Mouse (Mus musculus) spleen, adult 2 months (tissue): ENCODE data around the gene Gm45208. TPM values are rescaled to one million over a fixed set of nuclear protein-coding genes. Genes with fewer than 3 reads are reported as not detected.

Experiments
- DNase-seq, 2 experiments: peaks; one replicate each; pipeline versions ENCODE4 v3.0.0 to v3.0.0-alpha.2; 2012 to 2021; ENCODE audit warnings: low spot score in 2 of 2, low read depth in 1 of 2
- H3K27ac ChIP-seq: fragments of 200-500 bp; 2 replicates; pipeline ENCODE4 v1.5.1; 2012; ENCODE audit warnings: low read length, inconsistent platforms; ENCODE audit not compliant: insufficient read depth
- H3K27me3 ChIP-seq: fragments of 200-500 bp; 2 replicates; pipeline ENCODE4 v1.6.1; 2012; ENCODE audit warnings: mild to moderate bottlenecking, moderate library complexity, low read length, inconsistent platforms; ENCODE audit not compliant: control insufficient read depth, insufficient read depth
- H3K36me3 ChIP-seq: fragments of 200-500 bp; 2 replicates; pipeline ENCODE4 v1.6.1; 2012; ENCODE audit warnings: mild to moderate bottlenecking, low read length, inconsistent platforms; ENCODE audit not compliant: control insufficient read depth, insufficient read depth
- H3K4me1 ChIP-seq: fragments of 200-500 bp; 2 replicates; pipeline ENCODE4 v1.6.1; 2011; ENCODE audit warnings: inconsistent platforms; ENCODE audit not compliant: control insufficient read depth, insufficient read depth, insufficient read length
- H3K4me3 ChIP-seq: fragments of 200-500 bp; 2 replicates; pipeline ENCODE4 v1.5.1; 2011; ENCODE audit warnings: mild to moderate bottlenecking, inconsistent platforms; ENCODE audit not compliant: insufficient read depth, insufficient read length; ENCODE audit errors: extremely low read depth
- CTCF ChIP-seq: fragments of 200-500 bp; IDR thresholded peaks from 2 replicates; pipeline ENCODE4 v1.5.1; 2011; ENCODE audit warnings: mild to moderate bottlenecking, inconsistent platforms; ENCODE audit not compliant: insufficient read depth, insufficient read length, insufficient replicate concordance; ENCODE audit errors: extremely low read depth
- POLR2A ChIP-seq: fragments of 200-500 bp; IDR thresholded peaks from 2 replicates; pipeline ENCODE4 v1.6.1; 2011; ENCODE audit warnings: low read depth, low read length, inconsistent platforms
- WGBS: fragments of 180-500 bp; shearing (Covaris S2); methylation state at CpG from one replicate; pipeline ENCODE4 v1.1.7; 2018; 5-methylcytosine and 5-hydroxymethylcytosine counted together
- polyA plus RNA-seq: library from polyadenylated mRNA; depleted of rRNA; stranded (reverse); fragments of >200 nt; gene quantifications from 2 replicates; pipeline ENCODE4 v1.2.3, GENCODE M21; 2012; rRNA removed

Gm45208 gene
- polyA plus RNA-seq, result 0.13 and 0.75 TPM in 2 replicates

- 21% methylated on average over 22 of the region's 22 CpGs for WGBS
- Histone ChIP-seq H3K27ac (peak within 1 kb of the TSS; percentile 89), H3K4me1 (no peaks in the 10 kb centered on the region), H3K36me3 (peaks cover 5% of the 10 kb centered on the region), H3K4me3 (peak within 1 kb of the TSS; percentile 89), H3K27me3 (no peaks in the 10 kb centered on the region)
- no peak for TF ChIP-seq CTCF
- TF ChIP-seq POLR2A, result no peak; the same call in 1 of the 2 replicates
- DNase-seq, result peak; percentile 66 to 72
These were observed at the start of gene Gm45208 for GRCm38 (mm10) chrX:7721514-7722281. Gm45208 (plus strand) TSS chrX:7722245.

GRCm38 (mm10) chrX:7672739-7673138 lies 49.3 kb upstream of the Gm45208 start:
- TF ChIP-seq POLR2A, result no peak
- TF ChIP-seq CTCF, result no peak
- Histone ChIP-seq H3K27me3 (no peaks in the 10 kb centered on the region), H3K36me3 (no peaks in the 10 kb centered on the region; the same call in 1 of the 2 replicates), H3K27ac (peak overlapping the region; percentile 47; the same call in 1 of the 2 replicates), H3K4me1 (peaks cover 7% of the 10 kb centered on the region; the same call in 1 of the 2 replicates), H3K4me3 (no peak overlapping the region)
- no peak for DNase-seq
- WGBS, result 46% methylated on average over 6 of the region's 6 CpGs

GRCm38 (mm10) chrX:7673578-7674281 lies 48.3 kb upstream of the Gm45208 start:
- Histone ChIP-seq H3K4me1 (peaks cover 7% of the 10 kb centered on the region; the same call in 1 of the 2 replicates), H3K27me3 (no peaks in the 10 kb centered on the region), H3K36me3 (no peaks in the 10 kb centered on the region; the same call in 1 of the 2 replicates), H3K4me3 (peak overlapping the region; percentile 55), H3K27ac (peak overlapping the region; percentile 60)
- WGBS, result 28% methylated on average over 12 of the region's 12 CpGs
- no peak for TF ChIP-seq POLR2A
- no peak for TF ChIP-seq CTCF
- DNase-seq, result peak in 1 of 2 experiments; percentile 58

- 39% methylated on average over 28 of the region's 28 CpGs for WGBS
- peaks cover 7% of the 10 kb centered on the region; the same call in 1 of the 2 replicates for H3K4me1 ChIP-seq
- no peaks in the 10 kb centered on the region for H3K27me3 ChIP-seq
- peak in 1 of 2 experiments; percentile 15 for DNase-seq
- no peaks in the 10 kb centered on the region for H3K36me3 ChIP-seq
- TF ChIP-seq POLR2A (no peak), CTCF (no peak)
- H3K27ac ChIP-seq, result peak overlapping the region; percentile 60
- peak overlapping the region; percentile 55 for H3K4me3 ChIP-seq
These were observed 47.6 kb upstream of the Gm45208 start for GRCm38 (mm10) chrX:7674284-7675000.

- no peak for DNase-seq
- TF ChIP-seq POLR2A, result no peak
- no peak for TF ChIP-seq CTCF
- no peaks in the 10 kb centered on the region for H3K36me3 ChIP-seq
- peaks cover 7% of the 10 kb centered on the region; the same call in 1 of the 2 replicates for H3K4me1 ChIP-seq
- peak overlapping the region; percentile 28; the same call in 1 of the 2 replicates for H3K27ac ChIP-seq
- H3K27me3 ChIP-seq, result no peaks in the 10 kb centered on the region
- WGBS, result 31% methylated on average over 10 of the region's 10 CpGs
- H3K4me3 ChIP-seq, result peak overlapping the region; percentile 55; the same call in 1 of the 2 replicates
These were observed 47.1 kb upstream of the Gm45208 start for GRCm38 (mm10) chrX:7675001-7675380.

GRCm38 (mm10) chrX:7678986-7679385 lies 43.1 kb upstream of the Gm45208 start:
- Histone ChIP-seq H3K27me3 (no peaks in the 10 kb centered on the region), H3K4me3 (no peak overlapping the region), H3K36me3 (no peaks in the 10 kb centered on the region), H3K27ac (no peak overlapping the region), H3K4me1 (peaks cover 4% of the 10 kb centered on the region; the same call in 1 of the 2 replicates)
- DNase-seq, result no peak
- no peak for TF ChIP-seq CTCF
- no peak for TF ChIP-seq POLR2A
- WGBS, result 36% methylated on average over 3 of the region's 3 CpGs
